Mouse (Mus musculus) erythroblast, embryonic 14.5 days (primary cell): ENCODE data around the gene Thrap3.

ENCODE experiments used
- GATA1 ChIP-seq: IDR thresholded peaks from 2 replicates; pipeline ENCODE4 v1.6.1; 2012; ENCODE audit warnings: low read length, inconsistent platforms, mixed read lengths
- TAL1 ChIP-seq: IDR thresholded peaks from 3 replicates; pipeline ENCODE4 v1.6.1; 2012; ENCODE audit warnings: low read length, inconsistent platforms, mixed read lengths

GRCm38 (mm10) chr4:126150297-126150948, 52.1 kb downstream of the Thrap3 start:
- no peak for TF ChIP-seq TAL1
- no peak for TF ChIP-seq GATA1
